Mouse (Mus musculus) heart, postnatal 36 days (tissue): Measurements from ENCODE around the gene Umod. TPM values are rescaled to one million over a fixed set of nuclear protein-coding genes. Genes with fewer than 3 reads are reported as not detected.

ENCODE experiments used
- DNase-seq, 2 experiments: peaks; one replicate each; pipeline ENCODE4 v3.0.0; 2021 to 2022
- intact Hi-C: fragments of 180-260 bp; cut with DNase I; formaldehyde crosslinking; loops from one replicate; pipeline ENCODE4 v1.15.1; 2025
- total RNA-seq, 2 experiments: library from RNA; stranded (reverse); gene quantifications; 2 replicates each; pipeline ENCODE4 v1.2.3; 2021

The Umod gene
- total RNA-seq, 2 experiments from 2014 or later, result not detected

DNA sequence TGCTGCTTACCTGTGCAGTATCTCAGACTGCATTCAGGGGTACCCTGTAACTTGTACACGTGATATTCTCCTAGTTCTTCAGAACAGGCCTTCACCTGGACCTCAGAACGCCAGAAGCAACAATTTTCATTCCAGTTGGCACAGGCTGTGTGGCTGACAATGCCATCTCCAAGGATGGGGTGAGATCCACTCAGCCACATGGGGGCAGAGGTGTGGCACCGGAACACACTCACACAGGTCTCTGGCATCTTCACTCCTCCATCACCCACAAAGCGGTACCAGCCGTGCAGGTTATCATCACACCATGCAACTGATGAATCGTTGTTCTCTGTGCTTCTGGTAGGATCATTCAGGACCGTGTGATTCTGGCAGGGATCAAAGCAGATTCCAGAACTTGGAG is 24.9 kb downstream of the Umod start:
- intact Hi-C loops, result no loop called here
- DNase-seq, result no peak

GRCm38 (mm10) chr7:119443849-119444248 is 35.2 kb downstream of the Umod start:
- intact Hi-C loops, result no loop called here
- no peak for DNase-seq

DNA sequence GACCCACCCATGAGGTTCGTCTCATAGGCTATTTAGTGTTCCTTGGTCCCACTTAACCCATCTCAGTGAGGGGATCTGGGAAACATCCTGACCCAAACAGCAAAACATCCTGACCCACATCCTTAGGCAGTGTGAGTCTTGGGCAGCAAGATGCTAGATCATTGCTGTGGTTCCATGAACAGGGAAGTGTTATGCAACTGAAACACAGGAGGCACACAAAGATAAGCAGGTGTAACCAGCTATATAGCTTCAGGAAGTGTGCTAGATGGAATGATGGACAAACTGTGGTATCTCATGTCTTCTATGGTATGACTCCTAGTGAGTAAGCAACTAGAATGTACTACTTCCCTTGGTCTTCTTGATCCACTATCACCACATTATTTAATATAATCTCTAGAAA is 37.1 kb downstream of the Umod start:
- intact Hi-C loops, result loop anchor here (1.0 kb wide), 1 partner anchor 11 kb away; no protein-coding TSS in a partner anchor

DNA sequence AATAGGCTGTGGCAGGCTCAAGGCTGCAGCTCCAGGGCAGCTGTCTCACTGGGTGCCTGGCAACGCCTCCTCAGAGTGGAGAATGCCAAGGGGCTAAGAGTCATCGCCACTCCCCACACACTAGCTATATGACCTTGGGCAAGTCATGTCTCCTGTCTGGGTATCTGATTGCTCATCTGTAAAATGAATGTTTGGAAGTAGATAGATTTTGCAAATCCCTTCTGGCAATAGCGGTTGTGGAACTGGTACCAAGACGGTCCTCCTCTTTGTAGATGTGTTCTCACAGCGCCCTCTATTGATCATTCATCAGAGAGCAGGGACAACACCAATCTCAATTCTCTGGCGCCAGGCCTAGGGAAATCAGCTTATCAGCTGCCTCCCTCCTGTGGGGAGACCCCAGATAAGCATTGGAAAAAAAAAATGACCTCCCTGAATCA is 51.9 kb downstream of the Umod start:
- DNase-seq, result no peak
- intact Hi-C loops, result loop anchor here (5.0 kb wide), 2 partner anchors 410 to 660 kb away; no protein-coding TSS in a partner anchor

More for the DNA sequence above, 37.1 kb downstream of the Umod start:
- no peak for DNase-seq

- intact Hi-C loops, result no loop called here
Measured at GRCm38 (mm10) chr7:119420730-119421129, 58.4 kb downstream of the Umod start.

GRCm38 (mm10) chr7:119418523-119418922 is 60.6 kb downstream of the Umod start:
- DNase-seq, result no peak
- intact Hi-C loops, result no loop called here

More at GRCm38 (mm10) chr7:119420730-119421129, 58.4 kb downstream of the Umod start:
- DNase-seq, result no peak

Other genes starting within 250 kb of the Umod start
- not detected for gene Gp2, start 20.0 kb downstream of the Umod start, total RNA-seq
- 10 to 100 TPM in 1 of 2 experiments, 1 to 10 TPM in 1; 8.8 to 17.7 TPM for gene Acsm5, start 40.2 kb upstream of the Umod start, total RNA-seq
- gene Pdilt, start 44.2 kb upstream of the Umod start, total RNA-seq, result not detected
- not detected for gene Acsm2, start 75.1 kb upstream of the Umod start, total RNA-seq
- not detected for gene Acsm1, start 127.7 kb upstream of the Umod start, total RNA-seq
- not detected for gene Acsm4, start 210.7 kb upstream of the Umod start, total RNA-seq
- gene Thumpd1, start 241.5 kb upstream of the Umod start, total RNA-seq, result 10 to 100 TPM; 14.8 to 17.6 TPM